Mouse (Mus musculus) liver, adult (tissue): ENCODE measurements around the gene Muc13.

Experiments
- GATA4 ChIP-seq: IDR thresholded peaks from 2 replicates; pipeline ENCODE4 v1.6.1; 2014; ENCODE audit warnings: mild to moderate bottlenecking, low read length; ENCODE audit not compliant: insufficient replicate concordance

Gene Muc13

DNA sequence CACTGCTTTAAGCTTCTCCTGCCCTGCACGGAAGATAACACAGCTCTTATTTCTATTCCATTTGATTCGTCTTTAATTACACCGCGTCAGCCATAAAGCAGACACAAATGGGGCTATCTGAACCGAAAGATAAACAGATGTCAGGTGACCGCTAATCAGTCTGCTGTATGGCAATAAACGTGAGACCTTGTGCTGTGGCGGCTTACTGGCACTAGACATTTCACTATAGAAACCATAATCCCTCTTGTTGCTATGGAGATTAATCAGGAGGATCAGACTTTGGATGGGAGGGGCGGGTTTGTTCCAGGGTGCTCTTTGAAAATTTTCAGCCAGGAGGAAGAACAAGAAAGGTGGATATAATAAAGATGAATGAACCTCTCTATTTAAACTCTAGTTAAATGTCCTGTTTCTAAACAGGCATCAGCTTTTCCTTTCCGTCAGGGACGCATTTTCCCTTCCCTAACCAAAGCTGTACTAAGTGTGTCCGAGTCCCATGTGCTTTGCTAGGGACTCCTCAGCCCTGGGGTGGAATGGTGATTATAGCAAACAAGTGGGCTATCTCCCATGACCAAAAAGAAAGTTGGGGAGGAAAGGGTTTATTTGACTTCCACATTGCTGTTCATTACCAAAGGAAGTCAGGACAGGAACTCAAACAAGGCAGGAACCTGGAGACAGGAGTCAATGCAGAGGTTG, 29.2 kb upstream of the Muc13 start:
- no peak for TF ChIP-seq GATA4

DNA sequence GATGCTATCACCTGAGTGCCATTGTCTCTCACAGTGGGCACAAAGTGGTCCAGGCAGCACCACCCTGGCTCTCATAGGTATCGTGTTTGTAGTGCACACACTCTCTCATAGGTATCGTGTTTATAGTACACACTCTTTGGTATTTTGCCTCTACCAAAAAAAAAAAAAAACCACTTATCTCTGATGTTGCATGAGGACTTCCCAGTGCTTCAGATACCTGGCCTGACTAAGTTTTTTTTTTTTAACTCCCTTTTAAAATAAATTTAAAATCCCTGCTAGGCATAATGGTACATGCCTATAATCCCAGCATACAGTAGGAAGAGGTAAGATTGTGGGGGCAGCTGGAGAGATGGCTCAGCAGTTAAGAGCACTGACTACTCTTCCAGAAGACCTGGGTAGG, 28.4 kb upstream of the Muc13 start:
- TF ChIP-seq GATA4 = no peak

GRCm38 (mm10) chr16:33766309-33766708, 27.5 kb upstream of the Muc13 start:
- no peak for TF ChIP-seq GATA4

DNA sequence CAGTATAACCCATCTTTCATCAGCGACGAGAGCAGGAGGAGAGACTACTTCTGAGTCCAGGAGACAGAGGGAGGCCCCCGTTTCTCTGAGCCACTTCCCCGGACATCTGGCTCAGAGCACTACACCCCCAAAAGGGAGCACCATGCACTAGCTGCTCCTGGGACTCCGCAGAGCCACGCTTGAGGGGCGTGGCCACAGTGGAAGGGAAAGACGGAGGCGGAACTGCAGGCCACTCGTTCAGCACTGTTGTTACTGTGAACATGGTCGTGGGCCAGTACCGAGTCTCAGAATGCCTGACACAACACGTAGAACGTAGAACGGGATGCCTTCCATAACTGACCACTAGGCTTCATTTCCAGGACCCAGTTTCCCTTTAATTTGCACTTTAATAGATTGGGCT, 27.1 kb upstream of the Muc13 start:
- TF ChIP-seq GATA4 = no peak

- no peak for TF ChIP-seq GATA4
These were observed 25.2 kb upstream of the Muc13 start for GRCm38 (mm10) chr16:33768491-33769278.

DNA sequence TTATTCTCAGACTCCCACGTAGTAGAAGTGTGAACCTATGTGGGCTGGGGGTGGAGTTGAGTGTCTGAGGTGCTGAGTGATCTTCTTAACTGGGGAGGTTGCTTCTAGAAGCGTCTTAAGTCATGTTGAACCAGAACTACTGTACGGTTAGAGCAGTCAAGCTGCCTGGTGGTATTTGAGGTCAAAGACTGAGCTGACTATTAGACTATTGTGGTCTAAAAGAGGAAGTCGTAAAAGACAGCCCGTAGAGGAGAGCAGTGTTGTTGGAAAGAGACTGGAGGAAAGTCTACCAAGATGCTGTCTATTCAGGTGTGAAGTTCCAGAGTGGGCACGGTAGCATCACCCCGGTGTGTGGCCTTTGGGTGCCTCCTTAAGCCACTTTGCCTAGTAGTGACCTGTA, 24.0 kb upstream of the Muc13 start:
- no peak for TF ChIP-seq GATA4

GRCm38 (mm10) chr16:33770778-33771454, 22.9 kb upstream of the Muc13 start:
- TF ChIP-seq GATA4 = no peak

- peak; percentile 94 for TF ChIP-seq GATA4
These were observed 21.0 kb upstream of the Muc13 start for GRCm38 (mm10) chr16:33772809-33773208.

GRCm38 (mm10) chr16:33774972-33775371, 18.9 kb upstream of the Muc13 start:
- peak; percentile 28; the same call in 1 of the 2 replicates for TF ChIP-seq GATA4

DNA sequence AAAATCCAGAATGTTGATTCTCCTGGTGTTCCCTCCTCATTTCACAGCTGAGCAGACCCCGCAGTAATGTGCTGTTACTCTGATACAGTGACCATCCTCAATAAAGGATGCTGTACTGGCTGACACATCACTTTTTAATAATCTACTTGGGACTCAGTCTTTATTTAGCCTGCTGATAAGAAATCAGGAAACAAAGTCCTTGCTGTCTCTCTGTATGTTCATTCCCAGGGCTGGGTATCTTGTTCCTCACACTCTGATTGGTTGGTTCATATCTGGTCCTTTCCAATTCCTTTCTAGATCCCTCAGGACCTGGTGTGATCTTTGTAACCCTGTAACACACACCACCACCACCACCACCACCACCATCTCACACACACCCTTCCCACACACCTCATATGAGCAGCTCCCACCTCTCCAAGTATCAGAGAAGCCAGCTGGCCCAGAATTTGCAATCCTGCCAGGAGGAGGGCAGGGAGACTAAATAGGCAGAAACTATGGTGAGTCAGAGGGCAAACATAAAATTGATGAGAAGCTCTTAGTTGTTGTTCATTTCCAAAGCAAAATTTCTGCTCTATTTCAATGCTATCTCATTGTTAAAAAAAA, 18.0 kb upstream of the Muc13 start:
- no peak for TF ChIP-seq GATA4

DNA sequence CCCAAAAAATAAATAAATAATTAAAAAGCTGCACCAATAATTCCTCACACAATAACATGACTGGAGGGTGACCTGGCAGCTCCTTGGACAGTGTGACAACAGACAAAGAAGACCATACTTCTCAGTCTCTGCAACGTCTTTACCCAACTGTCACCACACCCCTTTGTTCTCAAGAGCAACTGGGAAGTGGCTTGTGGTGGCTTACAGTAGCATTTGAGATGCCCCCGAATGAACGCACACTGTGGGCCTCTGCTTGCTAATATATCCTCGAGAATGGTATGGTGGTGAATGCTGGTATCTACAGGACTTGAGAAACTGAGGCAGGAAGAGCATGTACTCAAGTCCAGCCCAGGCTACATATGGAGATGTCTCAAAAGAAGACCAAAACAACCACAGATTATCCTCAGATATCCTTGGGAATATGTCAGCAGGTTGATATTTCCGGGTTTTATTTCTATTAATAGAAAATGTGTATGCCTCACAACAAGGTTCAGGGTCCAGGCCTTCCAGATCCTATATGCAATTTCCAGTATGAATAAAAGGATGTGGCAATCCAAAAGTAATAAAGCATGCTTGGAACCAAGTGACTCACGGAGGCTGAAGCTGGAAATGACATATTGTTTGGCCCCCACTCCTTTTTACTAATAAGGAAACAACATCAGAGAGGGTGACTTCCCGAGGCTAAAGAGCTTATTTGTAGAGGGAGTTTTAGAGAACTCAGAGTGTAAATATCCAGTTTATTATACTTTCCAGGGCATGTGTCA, 16.9 kb upstream of the Muc13 start:
- TF ChIP-seq GATA4 = no peak

DNA sequence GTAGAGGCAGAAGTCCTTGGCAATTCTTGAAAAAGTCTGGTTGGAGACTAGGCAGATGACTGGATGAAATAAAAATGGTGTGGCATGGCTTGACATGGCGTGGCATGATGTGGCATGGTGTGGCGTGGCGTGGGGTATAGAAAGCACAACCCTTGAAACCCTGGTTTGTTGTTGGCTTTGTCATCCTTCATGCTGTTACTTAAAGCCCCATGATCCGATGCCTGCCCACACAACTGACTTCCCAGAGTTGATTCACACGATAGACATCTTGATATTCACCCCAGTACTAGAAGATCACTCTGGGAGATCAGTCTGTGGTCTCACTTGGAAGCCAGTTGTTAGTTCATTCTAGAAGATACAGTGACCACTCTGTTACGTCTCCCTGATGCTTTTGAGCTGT, 16.2 kb upstream of the Muc13 start:
- no peak for TF ChIP-seq GATA4

GRCm38 (mm10) chr16:33781789-33782728, 11.8 kb upstream of the Muc13 start:
- no peak for TF ChIP-seq GATA4

DNA sequence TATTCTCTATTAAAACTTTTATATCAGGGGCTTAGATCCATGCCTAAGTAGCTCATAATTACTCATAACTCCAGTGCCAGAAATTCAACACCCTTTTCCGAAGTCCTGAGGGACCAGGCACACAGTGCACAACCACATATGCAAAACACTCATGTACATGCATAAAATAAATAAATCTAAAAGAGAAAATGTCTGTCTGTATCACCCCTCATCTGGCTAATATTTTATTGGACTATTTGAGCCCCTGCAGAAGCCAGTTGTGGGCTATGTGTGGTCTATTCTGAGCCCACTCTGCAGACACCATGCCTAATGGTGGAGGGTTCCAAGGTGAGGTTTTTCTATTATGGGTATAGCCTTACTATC, 11.1 kb upstream of the Muc13 start:
- no peak for TF ChIP-seq GATA4

DNA sequence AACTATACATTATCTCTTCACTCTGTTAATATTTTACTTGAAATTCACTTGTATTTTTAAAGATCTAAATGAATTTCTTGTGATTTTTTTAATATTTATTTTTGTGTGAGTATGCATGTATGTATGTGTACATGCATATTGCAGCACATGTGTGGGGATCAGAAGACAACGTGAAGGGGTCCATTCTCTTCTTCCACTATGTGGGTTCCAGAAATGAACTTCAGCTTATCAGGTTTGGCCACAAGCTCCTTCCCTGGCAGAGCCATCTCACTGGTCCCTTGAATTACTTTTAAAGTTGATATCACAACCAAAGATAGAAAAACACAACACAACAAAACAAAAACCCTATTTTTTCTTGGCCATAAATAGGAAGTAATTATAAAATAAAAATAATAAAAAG, 9.3 kb upstream of the Muc13 start:
- TF ChIP-seq GATA4 = no peak
